Mouse (Mus musculus): ENCODE data around the gene Col11a2. TPM values are rescaled to one million over a fixed set of nuclear protein-coding genes. Genes with fewer than 3 reads are reported as not detected.

The Col11a2 gene
- total RNA-seq, 2 experiments from 2014 or later = 0.05 to 1.1 TPM

DNA sequence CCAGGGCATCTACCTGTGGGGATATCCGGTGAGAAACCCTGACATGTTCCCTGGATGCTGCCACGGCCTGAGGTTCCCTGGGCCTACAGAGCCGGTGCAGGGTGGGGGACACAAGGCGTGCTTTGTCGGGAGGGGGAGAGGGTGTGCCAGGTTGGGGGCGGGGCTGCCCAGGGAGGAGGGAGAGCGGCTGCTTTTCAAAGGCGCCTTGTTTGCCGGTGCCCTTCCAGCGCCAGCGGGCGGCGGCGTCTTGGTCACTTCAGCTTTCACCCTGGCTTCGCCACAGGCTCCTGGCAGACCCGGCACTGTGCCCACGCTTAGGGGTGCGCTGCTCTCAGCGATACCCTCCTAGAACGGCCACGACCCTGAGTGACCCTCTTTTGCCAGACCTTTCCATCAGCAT is 797 bp upstream of the Col11a2 start:
- no peak for ATAC-seq (replicated peaks; ENCODE audit: low FRiP score, low TSS enrichment, poor library complexity, severe bottlenecking)

DNA sequence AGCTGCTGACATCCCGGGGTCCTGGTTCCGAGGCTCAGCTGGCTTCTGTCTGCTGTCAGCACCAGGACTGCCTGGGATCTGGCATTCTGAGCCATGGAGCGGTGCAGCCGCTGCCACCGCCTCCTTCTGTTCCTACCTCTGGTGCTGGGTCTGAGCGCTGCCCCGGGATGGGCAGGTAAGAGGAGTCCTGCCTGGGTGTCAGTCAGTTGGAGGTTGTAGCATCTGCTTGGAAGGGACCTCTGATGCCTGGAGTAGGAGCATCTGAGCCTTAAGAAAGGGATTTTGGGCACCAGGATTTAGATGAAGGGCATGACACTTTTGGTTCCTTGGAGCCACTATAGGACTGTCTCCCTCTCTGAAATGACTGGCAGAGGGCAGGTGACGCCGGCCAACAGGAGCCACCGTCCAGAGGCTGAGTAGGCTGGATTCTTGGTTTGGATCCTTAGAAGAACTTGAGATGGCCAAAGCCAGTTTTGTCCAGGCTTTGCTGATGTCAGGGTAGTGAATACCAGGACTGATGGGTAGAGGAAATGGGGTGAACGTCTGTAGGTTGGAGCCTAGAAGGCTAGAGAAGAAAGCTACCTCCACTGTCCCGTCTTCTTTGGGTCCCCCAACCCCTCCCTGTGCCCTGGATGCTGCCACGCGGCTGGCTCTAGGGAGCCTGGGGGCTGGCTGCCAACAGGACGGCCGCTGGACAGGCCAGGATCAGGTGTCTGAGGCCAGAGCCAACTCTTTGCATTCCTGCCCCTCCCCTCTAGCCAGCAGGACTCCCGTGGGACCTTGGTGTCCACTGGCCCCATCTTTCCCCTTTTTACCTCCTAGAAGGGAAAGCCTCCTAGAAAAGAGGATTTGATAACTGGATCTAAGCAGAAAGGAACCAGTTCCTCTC is 569 bp downstream of the Col11a2 start:
- no peak for ATAC-seq (replicated peaks; ENCODE audit: low FRiP score, low TSS enrichment, poor library complexity, severe bottlenecking)

DNA sequence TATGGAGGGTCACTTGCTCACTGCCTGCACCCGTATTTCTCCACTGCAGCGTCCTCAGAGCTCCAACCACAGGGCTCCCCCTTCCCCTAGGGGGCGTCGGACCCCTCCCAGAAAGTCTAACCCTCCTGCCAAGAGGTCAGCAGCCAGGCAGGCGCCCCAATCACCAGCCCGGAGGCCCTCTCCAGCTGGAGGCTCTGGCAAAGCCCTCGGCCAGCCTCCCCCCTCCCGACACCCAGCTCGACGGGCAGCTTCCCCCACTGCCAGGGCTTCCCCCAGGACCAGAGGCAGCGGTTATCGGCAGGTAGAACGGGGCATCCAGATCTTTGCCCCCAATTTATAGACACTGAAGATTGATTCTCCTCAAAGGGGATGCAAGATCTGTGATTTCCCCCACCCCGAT is 6.7 kb downstream of the Col11a2 start:
- no peak for ATAC-seq (replicated peaks; ENCODE audit: low FRiP score, low TSS enrichment, poor library complexity, severe bottlenecking)

DNA sequence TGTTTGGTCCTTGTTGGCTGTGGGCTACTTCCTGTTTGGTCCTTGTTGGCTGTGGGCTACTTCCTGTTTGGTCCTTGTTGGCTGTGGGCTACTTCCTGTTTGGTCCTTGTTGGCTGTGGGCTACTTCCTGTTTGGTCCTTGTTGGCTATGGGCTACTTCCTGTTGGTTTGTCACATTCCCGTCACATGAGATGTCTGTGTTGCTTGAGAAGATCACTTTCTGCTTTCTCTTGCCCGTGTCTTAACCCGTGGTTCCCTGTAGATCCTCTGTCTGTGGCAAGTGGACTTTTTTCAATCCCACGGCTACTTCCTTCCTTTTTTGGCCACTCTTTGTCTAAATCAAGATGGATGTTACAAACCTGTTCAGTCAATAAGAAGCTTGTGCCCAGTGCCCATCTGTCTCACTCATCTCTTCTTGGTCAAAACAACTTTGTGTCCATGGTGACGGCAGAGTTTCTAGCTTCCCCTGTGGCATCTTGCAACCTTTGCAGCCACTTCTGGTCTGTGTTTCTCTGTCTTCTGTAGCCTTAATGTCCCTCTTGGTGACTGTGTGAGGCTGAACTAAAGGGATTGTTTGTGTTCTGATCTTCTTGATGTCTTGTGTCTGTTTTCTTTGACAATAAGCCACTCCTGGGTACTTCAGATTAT is 8.3 kb downstream of the Col11a2 start:
- ATAC-seq (replicated peaks; ENCODE audit: low FRiP score, low TSS enrichment, poor library complexity, severe bottlenecking) = no peak

DNA sequence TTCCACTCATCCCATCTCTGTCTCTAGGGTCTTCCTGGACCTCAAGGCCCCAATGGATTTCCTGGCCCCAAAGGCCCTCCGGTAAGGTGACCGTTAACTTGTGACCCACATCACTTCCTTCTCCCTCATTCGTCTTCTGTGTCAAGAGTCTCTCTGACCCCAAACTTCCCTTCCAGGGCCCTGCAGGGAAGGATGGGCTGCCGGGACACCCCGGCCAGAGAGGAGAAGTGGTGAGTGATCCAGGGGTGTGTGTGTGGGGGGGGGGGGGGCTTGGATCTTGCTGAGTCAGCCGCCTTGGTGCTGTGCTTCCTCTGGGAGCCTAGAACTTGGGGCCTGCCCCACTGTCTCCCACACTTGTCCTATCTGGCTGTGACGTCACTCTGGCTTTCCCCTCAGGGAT is 18.0 kb downstream of the Col11a2 start:
- no peak for ATAC-seq (replicated peaks; ENCODE audit: low FRiP score, low TSS enrichment, poor library complexity, severe bottlenecking)

DNA sequence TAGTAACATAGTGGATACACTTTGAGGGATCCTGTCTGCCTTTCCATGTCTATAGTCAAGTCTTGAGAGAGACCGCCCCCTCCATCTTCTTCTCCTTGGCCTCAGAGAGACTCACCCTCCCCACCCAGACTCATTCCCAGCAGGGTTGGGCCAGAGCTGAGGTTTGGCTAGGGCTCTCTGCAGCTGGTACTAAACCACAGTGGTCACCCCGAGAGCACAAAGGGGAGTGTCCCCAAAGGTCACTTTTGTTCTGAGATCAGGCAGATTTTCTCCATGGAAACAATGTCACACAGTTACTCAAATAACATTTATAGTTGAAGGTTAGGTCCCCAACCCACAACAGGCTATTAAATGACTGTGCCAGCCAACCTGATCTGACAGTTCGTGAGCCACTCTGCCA is 29.6 kb downstream of the Col11a2 start:
- ATAC-seq (replicated peaks; ENCODE audit: low FRiP score, low TSS enrichment, poor library complexity, severe bottlenecking) = no peak

DNA sequence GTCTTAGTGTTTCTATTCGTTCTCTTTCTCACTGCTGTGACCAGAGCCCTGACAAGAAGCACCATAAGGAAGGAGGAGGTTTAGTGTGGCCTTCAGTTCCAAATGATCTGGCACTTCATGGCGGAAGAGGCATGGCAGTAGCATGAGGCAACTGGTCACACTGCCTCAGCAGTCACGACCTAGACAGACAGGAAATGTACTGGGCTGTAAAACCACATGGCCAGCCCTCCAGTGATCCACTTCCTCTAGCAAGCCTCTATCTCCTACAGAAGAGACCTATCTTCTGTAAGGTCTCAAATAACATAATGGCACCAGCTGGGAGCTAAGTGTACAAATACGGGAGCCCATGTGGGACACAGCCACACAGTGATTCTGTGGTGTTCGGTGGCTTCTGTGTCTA is 32.9 kb downstream of the Col11a2 start:
- ATAC-seq (replicated peaks; ENCODE audit: low FRiP score, low TSS enrichment, poor library complexity, severe bottlenecking) = no peak

DNA sequence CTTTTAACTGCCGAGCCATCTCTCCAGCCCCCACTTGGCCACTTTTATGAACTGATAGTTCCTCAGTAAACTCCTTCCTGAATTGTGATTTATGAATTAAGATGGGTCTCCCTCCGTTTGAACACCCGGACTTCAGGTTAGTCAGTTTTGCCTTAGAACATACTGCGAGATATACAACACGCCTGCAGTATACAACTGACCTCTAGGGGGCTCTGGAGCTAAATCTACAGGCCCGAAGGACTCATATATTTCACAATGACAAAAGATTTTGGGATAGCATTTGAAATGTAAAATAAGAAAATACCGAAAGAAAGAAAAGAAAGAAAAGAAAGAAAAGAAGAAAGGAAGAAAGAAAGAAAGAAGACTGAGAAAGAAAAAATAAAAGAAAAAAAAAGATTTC is 36.0 kb downstream of the Col11a2 start:
- no peak for ATAC-seq (replicated peaks; ENCODE audit: low FRiP score, low TSS enrichment, poor library complexity, severe bottlenecking)

DNA sequence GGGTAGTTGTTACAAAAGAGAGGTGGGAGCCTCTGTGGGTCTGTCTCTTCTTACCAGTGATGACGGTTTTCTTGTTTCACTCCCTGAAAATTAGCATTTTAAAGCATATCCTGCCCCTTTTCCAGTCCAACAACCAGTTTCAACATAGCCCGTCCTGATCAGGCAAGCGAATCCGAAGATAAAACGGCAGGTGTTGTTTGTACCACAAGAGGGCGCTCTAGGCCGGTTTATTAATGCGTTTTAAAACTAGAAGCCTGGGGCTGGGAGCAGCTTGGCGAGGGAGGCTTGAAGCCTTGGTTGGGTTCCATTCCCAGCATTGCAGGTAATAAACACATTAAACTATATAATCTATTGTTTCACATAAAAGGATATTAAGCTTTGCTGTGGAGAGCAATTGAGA is 38.3 kb downstream of the Col11a2 start:
- no peak for ATAC-seq (replicated peaks; ENCODE audit: low FRiP score, low TSS enrichment, poor library complexity, severe bottlenecking)

DNA sequence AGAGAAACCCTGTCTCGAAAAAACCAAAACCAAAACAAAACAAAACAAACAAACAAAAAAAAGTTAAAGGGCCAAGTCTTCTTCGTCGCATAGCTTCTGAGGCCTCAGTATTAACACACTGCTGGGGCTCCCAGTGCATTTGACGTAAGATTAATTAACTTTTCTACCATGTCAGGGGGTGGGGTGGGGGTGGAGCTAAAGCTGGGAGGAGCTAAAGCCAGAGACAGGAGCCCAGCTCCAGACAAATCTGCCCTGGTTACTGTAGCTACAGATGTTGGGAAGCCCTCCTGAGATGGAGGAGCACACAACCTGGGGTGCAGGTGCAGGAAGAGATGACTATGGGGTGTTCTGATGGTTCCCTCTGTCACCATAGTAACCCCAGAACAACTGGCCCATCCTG is 38.9 kb downstream of the Col11a2 start:
- ATAC-seq (replicated peaks; ENCODE audit: low FRiP score, low TSS enrichment, poor library complexity, severe bottlenecking) = peak; percentile 27; the same call in 1 of the 2 replicates

DNA sequence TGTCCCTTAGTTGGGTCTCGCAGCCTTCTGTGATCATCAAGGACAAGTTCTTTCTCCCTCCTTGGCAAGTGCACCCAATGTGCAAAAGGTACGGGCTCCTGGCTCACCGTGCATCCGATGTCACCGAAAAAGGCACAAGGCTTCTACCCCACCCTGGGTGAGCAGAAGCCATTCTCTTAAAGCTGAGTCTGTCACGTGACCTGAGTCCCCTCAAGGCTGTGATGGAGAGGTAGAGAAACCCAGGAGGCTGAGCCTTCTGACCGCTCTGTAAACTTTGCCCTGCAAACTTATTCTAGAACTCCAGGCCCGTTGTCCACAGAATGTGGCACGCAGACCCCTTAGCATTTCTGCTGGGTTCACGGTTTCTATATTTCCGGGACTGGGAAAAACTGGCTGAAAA is 39.8 kb downstream of the Col11a2 start:
- ATAC-seq (replicated peaks; ENCODE audit: low FRiP score, low TSS enrichment, poor library complexity, severe bottlenecking) = no peak

DNA sequence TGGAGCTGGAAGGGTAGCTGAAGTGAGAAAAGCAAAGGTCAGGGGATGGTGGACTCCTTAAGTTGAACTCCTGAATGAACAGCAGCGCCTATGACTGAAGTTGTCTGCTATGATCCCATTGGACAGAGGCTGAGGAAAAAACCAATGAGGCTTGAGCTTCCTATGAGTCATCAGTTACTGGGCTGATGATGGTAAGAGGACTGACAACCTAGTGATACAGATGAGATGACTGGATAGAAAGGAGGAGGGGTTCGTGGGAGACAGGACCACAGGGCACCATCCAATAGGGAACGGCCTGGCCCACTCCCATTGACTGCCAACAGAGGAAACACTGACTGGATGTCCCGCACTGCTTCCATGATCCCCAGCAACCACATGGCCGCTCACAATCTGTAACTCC is 40.4 kb downstream of the Col11a2 start:
- ATAC-seq (replicated peaks; ENCODE audit: low FRiP score, low TSS enrichment, poor library complexity, severe bottlenecking) = peak; percentile 74

DNA sequence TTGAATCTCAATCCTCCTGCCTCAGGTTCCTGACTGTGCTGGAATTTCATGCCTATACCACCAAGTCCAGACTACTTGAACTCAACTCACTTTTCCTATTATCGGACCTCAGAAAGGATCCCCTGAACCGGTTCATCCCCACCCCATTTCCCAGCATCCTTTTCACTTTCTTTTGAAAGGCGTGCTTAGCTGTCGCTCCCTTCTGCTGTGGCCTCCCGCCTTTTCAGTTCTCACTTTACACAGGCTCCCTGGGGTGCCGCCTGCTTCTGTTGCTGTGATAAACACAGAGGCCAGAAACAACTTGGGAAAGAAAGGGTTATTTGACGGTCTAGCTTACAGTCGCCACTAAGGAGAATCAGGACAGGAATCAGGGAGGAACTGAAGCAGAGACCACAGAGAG is 43.9 kb downstream of the Col11a2 start:
- ATAC-seq (replicated peaks; ENCODE audit: low FRiP score, low TSS enrichment, poor library complexity, severe bottlenecking) = no peak

DNA sequence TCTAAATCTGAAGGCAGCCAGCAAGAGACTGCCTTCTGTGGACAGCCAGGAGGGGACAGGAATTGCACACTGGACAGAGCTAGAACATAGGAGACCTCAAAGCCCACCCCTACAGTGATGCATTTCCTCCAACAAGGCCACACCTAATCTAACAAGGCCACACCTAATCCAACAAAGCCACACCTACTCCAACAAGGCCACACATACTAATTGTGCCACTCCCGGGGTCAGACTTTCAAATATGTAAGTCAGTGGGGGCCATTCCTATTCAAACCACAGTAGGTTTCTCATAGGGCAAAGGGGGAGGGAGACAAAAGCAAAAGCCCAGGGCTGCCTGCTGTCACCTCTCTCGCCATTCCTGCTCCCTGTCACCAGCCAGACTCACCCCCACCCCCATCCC is 48.1 kb downstream of the Col11a2 start:
- ATAC-seq (replicated peaks; ENCODE audit: low FRiP score, low TSS enrichment, poor library complexity, severe bottlenecking) = no peak

DNA sequence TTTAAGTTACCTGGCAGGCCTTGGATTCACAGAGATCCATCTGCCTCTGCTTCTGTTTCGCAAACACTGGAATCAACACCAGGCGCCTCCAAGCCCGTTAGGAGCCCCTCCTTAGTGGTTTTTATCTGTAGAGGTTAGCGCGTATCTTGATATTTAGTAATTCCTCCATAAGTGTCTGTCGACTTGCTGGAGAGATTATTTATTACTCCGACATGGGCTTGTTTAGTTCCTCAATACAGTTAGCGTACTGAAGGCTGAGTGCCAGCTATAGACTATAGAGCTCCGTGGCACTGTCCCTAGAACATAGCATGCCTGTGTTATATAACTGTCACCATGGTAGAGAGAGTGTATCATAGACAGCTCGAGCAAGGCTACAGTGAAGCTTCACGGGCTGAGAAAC is 48.9 kb downstream of the Col11a2 start:
- 0 out of 2 replicates have a peak, but pooled peaks have one; percentile 28 for ATAC-seq (replicated peaks; ENCODE audit: low FRiP score, low TSS enrichment, poor library complexity, severe bottlenecking)

DNA sequence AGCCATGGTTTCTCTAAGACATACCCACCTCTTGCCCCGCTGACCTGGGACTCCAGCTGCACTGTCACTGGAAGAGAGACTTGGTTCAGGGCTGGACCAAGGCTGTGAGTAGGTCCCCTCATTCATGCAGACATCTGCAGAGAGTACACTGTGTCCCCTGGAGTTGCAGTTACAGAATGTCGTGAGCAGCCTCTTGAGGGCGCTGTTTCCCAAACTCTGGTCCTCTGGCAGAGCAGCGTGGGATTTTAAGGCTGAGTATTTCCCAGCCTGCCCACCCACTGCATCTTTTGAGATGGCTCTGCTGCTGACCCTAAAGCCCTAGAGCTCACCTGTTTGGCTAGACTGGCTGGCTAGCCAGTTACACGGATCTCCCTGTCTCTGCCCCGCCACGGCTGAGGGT is 51.7 kb downstream of the Col11a2 start:
- 0 out of 2 replicates have a peak, but pooled peaks have one; percentile 58 for ATAC-seq (replicated peaks; ENCODE audit: low FRiP score, low TSS enrichment, poor library complexity, severe bottlenecking)

DNA sequence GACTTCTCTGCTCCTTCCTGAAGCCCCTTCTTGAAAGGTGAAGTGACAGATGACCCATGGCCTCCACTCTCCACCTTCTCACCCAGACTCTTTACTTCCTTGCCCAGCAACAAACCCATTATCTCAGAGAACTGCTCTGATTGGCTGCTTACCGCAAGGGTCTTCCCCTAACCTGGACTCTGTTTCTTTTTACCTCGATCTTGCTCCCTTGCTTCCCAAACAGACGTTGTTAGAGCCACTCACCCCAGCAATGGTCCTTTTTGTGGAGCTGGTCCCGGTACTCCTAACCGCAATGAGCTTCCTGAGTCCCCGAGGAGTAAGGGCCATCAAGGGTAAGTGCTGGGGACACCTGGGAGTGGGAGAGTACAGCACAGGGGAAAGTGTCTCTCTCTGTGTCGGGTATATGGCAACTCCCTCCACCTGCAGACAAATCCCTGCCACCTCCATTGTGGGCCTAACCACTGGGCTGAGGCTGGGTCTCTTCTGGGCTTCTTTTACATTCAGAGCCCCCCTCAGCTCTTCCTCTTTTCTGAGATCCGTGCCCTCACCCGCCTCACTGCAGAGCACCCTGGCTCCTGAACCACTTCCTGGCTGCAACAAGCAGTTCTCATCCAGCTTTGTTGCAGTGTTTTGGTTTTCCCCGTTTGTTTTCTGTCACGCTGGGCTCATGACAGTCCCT is 53.1 kb downstream of the Col11a2 start, which contains the start of gene H2-Oa:
TSS of gene H2-Oa (plus strand) at position 144 of the 679 bp plus-strand sequence.
- ATAC-seq (replicated peaks; ENCODE audit: low FRiP score, low TSS enrichment, poor library complexity, severe bottlenecking) = no peak

DNA sequence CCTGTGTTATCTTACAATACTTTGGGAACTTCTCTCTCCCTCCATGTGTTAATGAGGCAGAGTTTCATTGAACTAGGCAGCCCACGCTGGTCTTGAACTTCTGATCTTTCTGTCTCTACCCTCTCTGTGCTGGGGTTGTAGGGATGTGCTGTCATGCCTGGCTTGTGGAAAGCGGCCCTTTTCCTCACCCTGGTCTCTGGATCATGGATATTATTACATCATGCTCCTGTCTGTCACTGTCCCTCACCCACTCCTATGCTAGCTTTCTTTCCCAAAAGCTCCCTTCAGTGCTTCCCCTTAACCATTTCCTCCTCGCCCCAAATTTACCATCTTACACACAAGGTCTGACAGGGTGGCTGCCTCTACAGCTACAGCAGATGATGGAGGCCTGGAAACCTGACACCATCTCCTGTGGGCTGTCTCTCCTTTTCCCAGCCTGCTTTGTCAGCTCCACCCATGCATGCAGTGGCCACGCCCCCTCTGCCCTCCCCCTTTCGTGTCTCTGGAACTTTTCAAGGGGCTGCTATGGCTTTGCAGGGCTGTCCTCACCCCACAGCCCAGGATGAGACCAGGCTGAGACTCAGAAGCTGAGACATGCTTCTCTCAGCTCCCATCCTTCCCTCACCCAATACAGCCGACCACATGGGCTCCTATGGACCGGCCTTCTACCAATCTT is 54.1 kb downstream of the Col11a2 start:
- ATAC-seq (replicated peaks; ENCODE audit: low FRiP score, low TSS enrichment, poor library complexity, severe bottlenecking) = peak; percentile 52

DNA sequence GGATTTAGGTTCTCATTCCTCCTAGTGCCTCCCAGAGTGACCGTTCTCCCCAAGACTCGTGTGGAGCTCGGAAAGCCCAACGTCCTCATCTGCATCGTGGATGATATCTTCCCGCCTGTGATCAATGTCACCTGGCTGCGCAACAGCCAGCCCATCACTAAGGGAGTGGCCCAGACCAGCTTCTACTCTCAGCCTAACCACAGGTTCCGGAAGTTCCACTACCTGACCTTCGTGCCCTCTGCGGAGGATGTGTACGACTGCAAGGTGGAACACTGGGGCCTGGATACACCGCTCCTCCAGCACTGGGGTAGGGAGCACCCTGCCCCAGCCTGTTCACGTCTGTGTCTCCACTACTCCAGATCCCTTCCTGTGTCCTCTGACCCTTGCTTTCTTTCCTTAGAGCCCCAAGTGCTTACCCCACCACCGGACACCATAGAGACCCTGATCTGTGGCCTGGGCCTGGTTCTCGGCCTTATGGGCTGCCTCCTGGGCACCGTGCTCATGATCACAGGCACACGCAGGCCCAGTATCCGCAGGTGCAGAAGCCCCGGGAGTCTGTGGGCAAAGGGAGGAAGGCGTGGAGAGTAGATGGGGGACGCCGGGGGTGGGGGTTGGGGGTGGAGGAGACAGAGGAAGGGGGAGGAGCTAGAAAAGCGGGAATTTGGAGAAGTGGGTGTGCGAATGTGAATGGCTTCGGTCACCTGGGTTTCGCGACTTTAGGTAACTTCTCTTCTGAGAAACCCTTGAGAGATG is 55.2 kb downstream of the Col11a2 start:
- ATAC-seq (replicated peaks; ENCODE audit: low FRiP score, low TSS enrichment, poor library complexity, severe bottlenecking) = no peak

Measured in megakaryocyte-erythroid progenitor cell, adult 5-6 weeks (primary cell).